Mouse (Mus musculus) ES-Bruce4 (cell line): ENCODE results near the gene Rhd. TPM values are rescaled to one million over a fixed set of nuclear protein-coding genes. Genes with fewer than 3 reads are reported as not detected.

Source experiments
- H3K27ac ChIP-seq: 2 replicates; pipeline ENCODE4 v1.5.1; 2012; ENCODE audit warnings: low read length, inconsistent platforms; ENCODE audit not compliant: insufficient read depth
- H3K27me3 ChIP-seq: 2 replicates; pipeline ENCODE4 v1.6.1; 2012; ENCODE audit warnings: mild to moderate bottlenecking, low read length, inconsistent platforms; ENCODE audit not compliant: control insufficient read depth, poor library complexity, insufficient read depth, severe bottlenecking
- H3K36me3 ChIP-seq: 2 replicates; pipeline ENCODE4 v1.6.1; 2012; ENCODE audit warnings: inconsistent platforms, mild to moderate bottlenecking, low read length, moderate library complexity; ENCODE audit not compliant: control insufficient read depth, poor library complexity, insufficient read depth, severe bottlenecking
- H3K4me1 ChIP-seq: one replicate; pipeline ENCODE4 v1.8.1; 2011; ENCODE audit warnings: low read length; ENCODE audit not compliant: control insufficient read depth, insufficient read depth
- H3K4me3 ChIP-seq: 2 replicates; pipeline ENCODE4 v1.5.1; 2011; ENCODE audit warnings: low read depth, mild to moderate bottlenecking, low read length
- H3K9ac ChIP-seq: 2 replicates; pipeline ENCODE4 v1.6.1; 2012; ENCODE audit warnings: low read depth, mild to moderate bottlenecking, inconsistent platforms; ENCODE audit not compliant: poor library complexity, severe bottlenecking
- H3K9me3 ChIP-seq: replicated peaks from 2 replicates; pipeline ENCODE4 v1.6.1; 2012; ENCODE audit warnings: mild to moderate bottlenecking, low read length, inconsistent platforms; ENCODE audit not compliant: control insufficient read depth, poor library complexity, insufficient read depth, severe bottlenecking
- CTCF ChIP-seq: IDR thresholded peaks from one replicate; pipeline ENCODE4 v1.8.1; 2011; ENCODE audit warnings: low read depth, low read length
- EP300 ChIP-seq: IDR thresholded peaks from 2 replicates; pipeline ENCODE4 v1.6.1; 2011; ENCODE audit warnings: low read depth, low read length; ENCODE audit not compliant: insufficient read depth
- POLR2A ChIP-seq: IDR thresholded peaks from one replicate; pipeline ENCODE4 v1.8.1; 2011; ENCODE audit warnings: low read length; ENCODE audit not compliant: insufficient read depth
- polyA plus RNA-seq: library from polyadenylated mRNA; stranded (reverse); fragments of >200 nt; gene quantifications from 2 replicates; pipeline ENCODE4 v1.2.4, GENCODE M21; 2011; ENCODE audit warnings: low read depth; ENCODE audit not compliant: missing spikeins, insufficient read depth, insufficient read length

Rhd gene
- polyA plus RNA-seq, 1 experiment, result 4.2 TPM

DNA sequence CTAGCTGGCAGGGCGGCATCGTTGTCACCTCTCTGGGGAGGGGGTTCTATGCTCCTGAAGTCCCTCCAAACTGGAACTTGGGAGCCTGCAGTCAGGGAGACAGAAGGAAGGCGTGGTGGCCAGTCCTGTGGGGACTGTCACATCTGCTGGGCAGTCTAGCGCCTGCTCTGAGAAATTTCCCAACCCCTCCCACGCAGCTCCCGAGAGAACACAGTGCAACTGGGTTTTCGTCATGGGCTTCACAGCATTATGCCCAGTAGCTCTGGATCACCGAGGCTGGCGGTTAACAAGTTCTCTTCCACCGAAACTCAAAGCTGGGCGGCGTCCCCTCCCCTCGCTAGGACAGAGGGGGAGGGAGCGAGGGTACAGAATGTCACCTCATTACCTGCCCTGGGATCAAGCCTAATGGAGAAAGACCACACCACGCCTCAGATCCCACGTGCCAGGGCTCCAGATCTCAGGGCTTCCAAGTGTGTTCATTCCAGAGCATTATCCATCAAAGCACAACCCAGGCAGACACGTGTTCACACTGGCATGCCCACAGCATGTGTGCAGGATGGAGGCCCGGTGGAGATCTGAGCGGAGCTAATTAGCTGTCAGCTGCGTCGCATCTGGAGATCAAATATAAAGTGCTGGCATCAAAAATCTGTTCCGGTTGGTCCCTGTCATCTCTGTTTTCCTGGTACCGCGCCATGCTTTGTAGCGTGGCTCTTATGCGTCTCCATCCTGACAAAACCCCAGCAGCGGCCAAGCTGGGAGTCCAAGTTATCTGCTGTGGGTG is 79.6 kb downstream of the Rhd start:
- Histone ChIP-seq H3K4me1 (no peaks in the 10 kb centered on the region), H3K27me3 (no peaks in the 10 kb centered on the region), H3K9me3 (no peaks in the 10 kb centered on the region), H3K36me3 (no peaks in the 10 kb centered on the region), H3K4me3 (no peak overlapping the region), H3K27ac (no peak overlapping the region), H3K9ac (no peak overlapping the region)
- TF ChIP-seq POLR2A, result no peak
- TF ChIP-seq EP300, result no peak
- no peak for TF ChIP-seq CTCF

Other genes starting within 250 kb of the Rhd start
- 7.1 and 9.0 TPM in 2 replicates for gene Man1c1, start 160.2 kb upstream of the Rhd start, polyA plus RNA-seq
- 16.8 and 18.9 TPM in 2 replicates for gene Ldlrap1, start 96.5 kb upstream of the Rhd start, polyA plus RNA-seq
- gene Maco1, start 11.2 kb upstream of the Rhd start, polyA plus RNA-seq, result 50.0 and 53.2 TPM in 2 replicates
- 84.6 and 87.1 TPM in 2 replicates for gene Tmem50a, start 50.5 kb downstream of the Rhd start, polyA plus RNA-seq
- gene Rsrp1, start 59.1 kb downstream of the Rhd start, polyA plus RNA-seq, result 209 and 226 TPM in 2 replicates
- 52.6 and 53.3 TPM in 2 replicates for gene Syf2, start 66.4 kb downstream of the Rhd start, polyA plus RNA-seq